Mouse (Mus musculus) right cerebral cortex, postnatal 36 days (tissue): Measurements from ENCODE around the gene Trim41.
"Not testable (repeated sequence)": the region's sequence is repeated elsewhere in the genome, so short reads cannot be mapped to it uniquely, and the experiment has no call there.

Source experiments
- DNase-seq, 2 experiments: peaks; one replicate each; pipeline ENCODE4 v3.0.0; 2022; ENCODE audit warnings: low spot score in 2 of 2, mixed read lengths in 1 of 2

Gene Trim41

GRCm38 (mm10) chr11:48816800-48817665, at the start of gene Trim41:
Gene Trim41 (minus strand): TSS chr11:48817353.
- peak; percentile 98 for DNase-seq

- DNase-seq: no peak
Observed at GRCm38 (mm10) chr11:48866481-48866880, 49.3 kb upstream of the Trim41 start.

GRCm38 (mm10) chr11:48863808-48864207, 46.7 kb upstream of the Trim41 start:
- no peak for DNase-seq

- DNase-seq: no peak
Observed at GRCm38 (mm10) chr11:48862784-48863319, 45.7 kb upstream of the Trim41 start.

- peak in 1 of 2 experiments; percentile 17 for DNase-seq
Observed at GRCm38 (mm10) chr11:48859014-48859413, 41.9 kb upstream of the Trim41 start.

- DNase-seq: peak; percentile 89 to 90
Observed at GRCm38 (mm10) chr11:48853474-48854180, 36.5 kb upstream of the Trim41 start.

GRCm38 (mm10) chr11:48852624-48853473, 35.7 kb upstream of the Trim41 start:
- DNase-seq: no peak

- no peak for DNase-seq
Observed at GRCm38 (mm10) chr11:48852190-48852589, 35.0 kb upstream of the Trim41 start.

GRCm38 (mm10) chr11:48851270-48851995, 34.3 kb upstream of the Trim41 start:
- no peak for DNase-seq

GRCm38 (mm10) chr11:48850240-48850639, 33.1 kb upstream of the Trim41 start:
- no peak for DNase-seq

- no peak for DNase-seq
Observed at GRCm38 (mm10) chr11:48846881-48847280, 29.7 kb upstream of the Trim41 start.

- not testable (repeated sequence) for DNase-seq
Observed at GRCm38 (mm10) chr11:48846362-48846761, 29.2 kb upstream of the Trim41 start.

- DNase-seq: no peak
Observed at GRCm38 (mm10) chr11:48845244-48845815, 28.2 kb upstream of the Trim41 start.

- DNase-seq: no peak
Observed at GRCm38 (mm10) chr11:48844309-48844708, 27.2 kb upstream of the Trim41 start.

- no peak for DNase-seq
Observed at GRCm38 (mm10) chr11:48843202-48843601, 26.0 kb upstream of the Trim41 start.

GRCm38 (mm10) chr11:48842378-48842792, 25.2 kb upstream of the Trim41 start:
- no peak for DNase-seq

GRCm38 (mm10) chr11:48841213-48841612, 24.1 kb upstream of the Trim41 start:
- DNase-seq: no peak

- no peak for DNase-seq
Observed at GRCm38 (mm10) chr11:48840805-48841204, 23.7 kb upstream of the Trim41 start.

GRCm38 (mm10) chr11:48838879-48839680, 21.9 kb upstream of the Trim41 start:
- no peak for DNase-seq
